Mouse (Mus musculus) hindbrain, embryonic 13.5 days (tissue): ENCODE results near the gene Cdk19. TPM values are rescaled to one million over a fixed set of nuclear protein-coding genes. Genes with fewer than 3 reads are reported as not detected.
"Not testable (repeated sequence)": the region's sequence is repeated elsewhere in the genome, so short reads cannot be mapped to it uniquely, and the experiment has no call there.

Experiments
- ATAC-seq: fragments of 200-750 bp; cut with Nextera tagmentation; 2 replicates; pipeline ENCODE4 v1.8.0; 2017; ENCODE audit warnings: moderate TSS enrichment; ENCODE audit not compliant: low FRiP score
- H3K27ac ChIP-seq: fragments of 300-500 bp; sonication (generic); 2 replicates; pipeline ENCODE4 v1.5.1; 2015; ENCODE audit warnings: inconsistent platforms, mild to moderate bottlenecking, moderate library complexity
- H3K27me3 ChIP-seq: fragments of 300-500 bp; sonication (generic); 2 replicates; pipeline ENCODE4 v1.6.1; 2015; ENCODE audit warnings: mild to moderate bottlenecking, inconsistent platforms
- H3K36me3 ChIP-seq: fragments of 300-500 bp; sonication (generic); 2 replicates; pipeline ENCODE4 v1.6.1; 2015; ENCODE audit warnings: mild to moderate bottlenecking, inconsistent platforms
- H3K4me1 ChIP-seq: fragments of 300-500 bp; sonication (generic); replicated peaks from 2 replicates; pipeline ENCODE4 v1.6.1; 2015; ENCODE audit warnings: inconsistent platforms
- H3K4me2 ChIP-seq: fragments of 300-500 bp; sonication (generic); 2 replicates; pipeline ENCODE4 v1.6.1; 2015; ENCODE audit warnings: inconsistent platforms, mild to moderate bottlenecking, moderate library complexity
- H3K4me3 ChIP-seq: fragments of 300-500 bp; sonication (generic); 2 replicates; pipeline ENCODE4 v1.5.1; 2015; ENCODE audit warnings: mild to moderate bottlenecking, inconsistent platforms
- H3K9ac ChIP-seq: fragments of 300-500 bp; sonication (generic); 2 replicates; pipeline ENCODE4 v1.6.1; 2015; ENCODE audit warnings: mild to moderate bottlenecking, inconsistent platforms
- H3K9me3 ChIP-seq: fragments of 300-500 bp; sonication (generic); 2 replicates; pipeline ENCODE4 v1.6.1; 2016; ENCODE audit warnings: inconsistent platforms
- WGBS: fragments of 180-500 bp; shearing (Covaris S2); methylation state at CpG from one replicate; pipeline ENCODE4 v1.1.7; 2015; 5-methylcytosine and 5-hydroxymethylcytosine counted together
- polyA plus RNA-seq: library from polyadenylated mRNA; unstranded; fragments of >200 nt; fragmentation: Nextera tagmentation; extraction: Ambion mirVana; gene quantifications from 2 replicates; pipeline ENCODE4 v1.2.1, GENCODE M21; 2015

The Cdk19 gene
- polyA plus RNA-seq, 1 experiment from 2014 or later: 12.7 TPM

- H3K4me1 ChIP-seq: peaks cover 10% of the 10 kb centered on the region
- WGBS: 66% methylated on average over 3 of the region's 3 CpGs
- H3K9me3 ChIP-seq: no peaks in the 10 kb centered on the region
- no peak overlapping the region for H3K4me3 ChIP-seq
- H3K36me3 ChIP-seq: no peaks in the 10 kb centered on the region
- H3K4me2 ChIP-seq: no peak overlapping the region
- no peaks in the 10 kb centered on the region for H3K27me3 ChIP-seq
- H3K27ac ChIP-seq: no peak overlapping the region
- no peak for ATAC-seq
- no peak overlapping the region for H3K9ac ChIP-seq
These were observed 163.4 kb downstream of the Cdk19 start for GRCm38 (mm10) chr10:40502734-40503133.

- no peak overlapping the region for H3K4me3 ChIP-seq
- H3K27ac ChIP-seq: no peak overlapping the region
- no peak for ATAC-seq
- 95% methylated on average over 5 of the region's 5 CpGs for WGBS
- H3K4me2 ChIP-seq: no peak overlapping the region
- H3K36me3 ChIP-seq: no peaks in the 10 kb centered on the region
- no peak overlapping the region for H3K9ac ChIP-seq
- H3K9me3 ChIP-seq: no peaks in the 10 kb centered on the region
- no peaks in the 10 kb centered on the region for H3K4me1 ChIP-seq
- H3K27me3 ChIP-seq: no peaks in the 10 kb centered on the region
These were observed 171.0 kb downstream of the Cdk19 start for GRCm38 (mm10) chr10:40510356-40510755.

DNA sequence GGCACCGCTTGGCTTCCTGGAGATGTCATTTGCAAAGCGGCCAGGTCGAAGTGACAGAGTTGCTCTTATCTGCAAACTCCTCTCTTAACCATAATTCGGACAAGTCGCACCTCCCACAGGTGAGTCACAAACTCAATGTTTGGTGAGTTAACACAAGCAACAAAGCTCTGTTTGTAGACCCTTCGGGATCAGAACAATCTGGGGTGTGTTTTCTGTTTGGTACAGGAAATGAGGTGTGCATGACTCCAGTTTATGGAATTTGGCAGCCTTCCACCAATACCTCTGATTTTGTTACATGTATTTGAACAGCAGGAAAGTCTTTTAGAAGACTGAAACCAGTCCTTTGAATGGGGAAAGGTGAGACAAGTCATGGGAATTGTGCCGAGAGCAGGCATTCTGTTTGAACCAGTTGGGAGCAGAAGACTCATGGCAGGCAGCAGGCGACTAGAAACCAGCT is 171.9 kb downstream of the Cdk19 start:
- Histone ChIP-seq H3K36me3 (no peaks in the 10 kb centered on the region), H3K9me3 (no peaks in the 10 kb centered on the region), H3K4me1 (no peaks in the 10 kb centered on the region), H3K4me2 (no peak overlapping the region), H3K9ac (no peak overlapping the region), H3K27ac (no peak overlapping the region), H3K4me3 (no peak overlapping the region), H3K27me3 (no peaks in the 10 kb centered on the region)
- WGBS: 95% methylated on average over 8 of the region's 8 CpGs
- no peak for ATAC-seq

- Histone ChIP-seq H3K9ac (no peak overlapping the region), H3K4me1 (peaks cover 4% of the 10 kb centered on the region; the same call in 1 of the 2 replicates), H3K27me3 (no peaks in the 10 kb centered on the region), H3K4me2 (no peak overlapping the region), H3K9me3 (no peaks in the 10 kb centered on the region), H3K36me3 (no peaks in the 10 kb centered on the region), H3K27ac (no peak overlapping the region), H3K4me3 (no peak overlapping the region)
- 96% methylated on average over 6 of the region's 6 CpGs for WGBS
- no peak for ATAC-seq
These were observed 172.8 kb downstream of the Cdk19 start for GRCm38 (mm10) chr10:40512185-40512584.

DNA sequence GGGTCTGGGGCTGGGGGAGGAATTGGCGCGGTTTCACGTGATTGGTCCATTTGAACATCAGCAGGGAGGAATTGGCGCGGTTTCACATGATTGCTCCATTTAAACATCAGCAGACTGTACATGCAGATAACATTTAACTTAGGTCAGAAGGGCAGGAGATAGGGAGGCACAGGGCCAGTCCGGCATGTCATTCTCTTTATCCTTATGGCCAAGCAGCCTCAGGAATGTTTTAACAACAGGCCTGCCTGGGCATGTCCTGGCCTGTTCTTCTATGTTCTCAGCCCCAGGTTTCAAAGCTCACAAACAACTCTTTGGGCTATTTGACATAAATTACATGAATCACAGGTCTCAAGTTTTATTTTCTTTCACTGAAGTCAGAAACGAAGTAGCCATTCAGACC is 173.6 kb downstream of the Cdk19 start:
- H3K27me3 ChIP-seq, ATAC-seq, H3K9me3 ChIP-seq, H3K36me3 ChIP-seq, H3K4me2 ChIP-seq, H3K27ac ChIP-seq, H3K4me3 ChIP-seq, H3K4me1 ChIP-seq, H3K9ac ChIP-seq: not testable (repeated sequence)
- WGBS: 96% methylated on average over 7 of the region's 7 CpGs

DNA sequence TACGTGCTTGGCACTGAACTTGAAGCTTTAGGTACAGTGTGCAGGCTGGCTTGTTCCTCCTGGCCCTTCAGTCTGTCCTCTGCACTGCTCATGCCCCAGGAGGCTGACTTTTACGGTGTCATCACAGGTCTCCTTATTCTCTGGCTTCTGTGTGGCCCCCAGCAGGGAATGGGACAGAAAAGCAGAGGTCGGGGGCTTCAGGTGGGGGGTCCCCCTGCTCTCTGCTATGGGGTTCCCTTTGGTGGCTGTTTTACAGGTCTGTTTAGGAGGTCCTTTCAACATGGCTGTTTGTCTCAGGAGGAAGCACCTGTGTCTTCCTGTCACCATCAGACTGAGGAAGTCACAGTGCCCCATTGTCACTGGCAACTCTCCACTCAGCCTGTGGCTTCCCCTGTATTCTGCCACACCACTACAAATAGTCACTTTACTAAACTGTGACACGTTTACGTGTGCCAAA is 175.9 kb downstream of the Cdk19 start:
- 89% methylated on average over 5 of the region's 5 CpGs for WGBS
- ATAC-seq: no peak
- Histone ChIP-seq H3K4me2 (no peak overlapping the region), H3K27me3 (no peaks in the 10 kb centered on the region), H3K9ac (no peak overlapping the region), H3K27ac (no peak overlapping the region), H3K4me1 (peaks cover 4% of the 10 kb centered on the region; the same call in 1 of the 2 replicates), H3K4me3 (no peak overlapping the region), H3K36me3 (no peaks in the 10 kb centered on the region), H3K9me3 (no peaks in the 10 kb centered on the region)

DNA sequence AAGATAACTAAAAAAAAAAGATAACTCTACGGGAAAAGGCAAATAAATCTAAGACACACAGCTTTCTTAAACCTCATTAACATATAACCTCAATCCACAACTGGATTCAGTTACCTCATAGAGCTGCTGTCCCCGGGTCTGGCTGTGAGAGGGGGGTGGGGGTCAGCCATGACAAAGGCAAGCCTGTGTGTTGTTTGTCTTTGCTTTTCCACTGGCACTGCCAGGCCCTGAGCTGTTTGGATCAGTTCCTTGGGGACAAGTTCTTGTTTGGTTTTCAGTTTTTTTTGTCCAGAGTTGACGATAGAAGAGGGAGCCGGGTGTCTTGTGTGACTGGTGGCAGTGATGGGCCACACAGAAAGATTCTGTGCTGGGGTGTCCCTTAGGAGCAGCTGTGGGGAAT is 177.1 kb downstream of the Cdk19 start:
- H3K36me3 ChIP-seq: no peaks in the 10 kb centered on the region

GRCm38 (mm10) chr10:40519586-40519985 is 180.2 kb downstream of the Cdk19 start:
- H3K9ac ChIP-seq: no peak overlapping the region
- H3K4me1 ChIP-seq: peaks cover 21% of the 10 kb centered on the region
- no peaks in the 10 kb centered on the region for H3K9me3 ChIP-seq
- ATAC-seq: no peak; the same call in 1 of the 2 replicates
- H3K4me2 ChIP-seq: no peak overlapping the region
- WGBS: 70% methylated on average over 4 of the region's 4 CpGs
- H3K27ac ChIP-seq: peak overlapping the region; percentile 37; the same call in 1 of the 2 replicates
- no peak overlapping the region for H3K4me3 ChIP-seq
- H3K36me3 ChIP-seq: no peaks in the 10 kb centered on the region
- no peaks in the 10 kb centered on the region for H3K27me3 ChIP-seq

More for the DNA sequence above, 177.1 kb downstream of the Cdk19 start:
- Histone ChIP-seq H3K4me2 (no peak overlapping the region), H3K4me3 (no peak overlapping the region), H3K4me1 (peaks cover 10% of the 10 kb centered on the region), H3K9me3 (no peaks in the 10 kb centered on the region), H3K27ac (no peak overlapping the region), H3K27me3 (no peaks in the 10 kb centered on the region), H3K9ac (no peak overlapping the region)
- ATAC-seq: no peak
- WGBS: 23% methylated on average over 4 of the region's 4 CpGs

- H3K4me3 ChIP-seq: no peak overlapping the region
- H3K27ac ChIP-seq: peak overlapping the region; percentile 74
- 4% methylated on average over 12 of the region's 12 CpGs for WGBS
These were observed 182.2 kb downstream of the Cdk19 start for GRCm38 (mm10) chr10:40521579-40521978.

GRCm38 (mm10) chr10:40523312-40523975 is 184.1 kb downstream of the Cdk19 start:
- Histone ChIP-seq H3K27ac (no peak overlapping the region), H3K9ac (no peak overlapping the region)
- WGBS: 57% methylated on average over 7 of the region's 7 CpGs

More at GRCm38 (mm10) chr10:40521579-40521978, 182.2 kb downstream of the Cdk19 start:
- H3K27me3 ChIP-seq: peaks cover 6% of the 10 kb centered on the region
- H3K9me3 ChIP-seq: no peaks in the 10 kb centered on the region
- H3K9ac ChIP-seq: peak overlapping the region; percentile 49; the same call in 1 of the 2 replicates
- peak overlapping the region; percentile 35 for H3K4me2 ChIP-seq
- ATAC-seq: peak; percentile 49
- peaks cover 18% of the 10 kb centered on the region for H3K4me1 ChIP-seq
- no peaks in the 10 kb centered on the region for H3K36me3 ChIP-seq

GRCm38 (mm10) chr10:40524032-40524806 is 184.9 kb downstream of the Cdk19 start:
- H3K9me3 ChIP-seq: no peaks in the 10 kb centered on the region
- H3K9ac ChIP-seq: no peak overlapping the region
- H3K4me2 ChIP-seq: no peak overlapping the region
- H3K4me3 ChIP-seq: no peak overlapping the region
- peaks cover 17% of the 10 kb centered on the region for H3K4me1 ChIP-seq
- ATAC-seq: no peak
- peaks cover 9% of the 10 kb centered on the region for H3K27me3 ChIP-seq
- no peaks in the 10 kb centered on the region for H3K36me3 ChIP-seq
- H3K27ac ChIP-seq: no peak overlapping the region
- WGBS: 65% methylated on average over 9 of the region's 9 CpGs

More at GRCm38 (mm10) chr10:40523312-40523975, 184.1 kb downstream of the Cdk19 start:
- no peaks in the 10 kb centered on the region for H3K36me3 ChIP-seq
- H3K27me3 ChIP-seq: peaks cover 9% of the 10 kb centered on the region
- no peak overlapping the region for H3K4me3 ChIP-seq
- no peak for ATAC-seq
- H3K9me3 ChIP-seq: no peaks in the 10 kb centered on the region
- peaks cover 17% of the 10 kb centered on the region for H3K4me1 ChIP-seq
- no peak overlapping the region for H3K4me2 ChIP-seq

DNA sequence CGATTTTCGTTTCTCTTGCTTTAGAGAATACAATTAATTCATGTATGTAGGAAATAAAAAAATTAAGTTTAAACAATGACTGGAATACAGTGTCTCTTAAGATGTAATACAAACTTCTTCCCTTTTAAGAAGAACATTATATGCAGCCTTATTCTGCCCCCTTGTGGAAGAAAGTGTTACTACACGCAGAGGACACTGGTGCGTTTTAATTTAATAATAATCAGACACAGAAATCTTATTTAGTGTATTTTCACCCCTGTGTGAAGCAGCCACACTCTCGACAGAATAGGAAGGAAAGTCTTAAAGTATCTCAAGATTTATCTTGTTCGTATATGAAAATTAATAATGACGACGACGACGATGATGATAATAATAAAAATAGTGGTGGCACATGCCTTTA is 185.6 kb downstream of the Cdk19 start:
- no peak for ATAC-seq

More for the DNA sequence above, 185.6 kb downstream of the Cdk19 start:
- Histone ChIP-seq H3K27ac (no peak overlapping the region), H3K36me3 (no peaks in the 10 kb centered on the region), H3K27me3 (peaks cover 9% of the 10 kb centered on the region), H3K9ac (no peak overlapping the region), H3K4me1 (peaks cover 17% of the 10 kb centered on the region), H3K4me3 (no peak overlapping the region), H3K9me3 (no peaks in the 10 kb centered on the region), H3K4me2 (no peak overlapping the region)
- 30% methylated on average over 10 of the region's 10 CpGs for WGBS
